Mouse (Mus musculus) neural tube, embryonic 11.5 days (tissue): ENCODE measurements around the gene Srsf5. TPM values are rescaled to one million over a fixed set of nuclear protein-coding genes. Genes with fewer than 3 reads are reported as not detected.

ENCODE experiments used
- ATAC-seq: fragments of 200-750 bp; cut with Nextera tagmentation; 2 replicates; pipeline ENCODE4 v1.8.0; 2017; ENCODE audit warnings: moderate number of reproducible peaks, mild to moderate bottlenecking, moderate TSS enrichment, moderate library complexity; ENCODE audit not compliant: insufficient read depth, low FRiP score, low TSS enrichment
- DNase-seq: peaks from one replicate; pipeline ENCODE4 v3.0.0-alpha.2; 2015; ENCODE audit warnings: low spot score
- H3K27ac ChIP-seq: fragments of 300-500 bp; sonication (generic); 2 replicates; pipeline ENCODE4 v1.5.1; 2014; ENCODE audit warnings: low read depth, mild to moderate bottlenecking, low read length
- H3K27me3 ChIP-seq: fragments of 300-500 bp; sonication (generic); 2 replicates; pipeline ENCODE4 v1.6.1; 2014; ENCODE audit warnings: mild to moderate bottlenecking, low read length, mixed read lengths; ENCODE audit not compliant: control insufficient read depth, insufficient read depth
- H3K36me3 ChIP-seq: fragments of 300-500 bp; sonication (generic); 2 replicates; pipeline ENCODE4 v1.6.1; 2014; ENCODE audit warnings: mild to moderate bottlenecking, low read length, moderate library complexity, mixed read lengths; ENCODE audit not compliant: control insufficient read depth, insufficient read depth
- H3K4me1 ChIP-seq: fragments of 300-500 bp; sonication (generic); 2 replicates; pipeline ENCODE4 v1.6.1; 2014; ENCODE audit warnings: low read length, mixed read lengths; ENCODE audit not compliant: control insufficient read depth, insufficient read depth
- H3K4me2 ChIP-seq: fragments of 300-500 bp; sonication (generic); 2 replicates; pipeline ENCODE4 v1.6.1; 2014; ENCODE audit warnings: low read depth, mild to moderate bottlenecking, moderate library complexity
- H3K4me3 ChIP-seq: fragments of 300-500 bp; sonication (generic); 2 replicates; pipeline ENCODE4 v1.5.1; 2014; ENCODE audit warnings: low read depth, low read length
- H3K9ac ChIP-seq: fragments of 300-500 bp; sonication (generic); 2 replicates; pipeline ENCODE4 v1.6.1; 2014; ENCODE audit warnings: mild to moderate bottlenecking, low read length
- H3K9me3 ChIP-seq: fragments of 300-500 bp; sonication (generic); 2 replicates; pipeline ENCODE4 v1.6.1; 2016; ENCODE audit warnings: low read length; ENCODE audit not compliant: control insufficient read depth
- WGBS: fragments of 180-500 bp; shearing (Covaris S2); extraction: QIAGEN DNeasy Blood & Tissue Kit; methylation state at CpG from one replicate; pipeline ENCODE4 v1.1.7; 2014; 5-methylcytosine and 5-hydroxymethylcytosine counted together
- polyA plus RNA-seq: library from polyadenylated mRNA; unstranded; fragments of >200 nt; fragmentation: Nextera tagmentation; extraction: Ambion mirVana; gene quantifications from 2 replicates; pipeline ENCODE4 v1.2.1, GENCODE M21; 2014

Srsf5 gene
- polyA plus RNA-seq, 1 experiment from 2014 or later = 413 TPM

GRCm38 (mm10) chr12:80995326-80995725 is 50.0 kb downstream of the Srsf5 start:
- 94% methylated on average over 4 of the region's 4 CpGs for WGBS
- Histone ChIP-seq H3K4me2 (no peak overlapping the region), H3K36me3 (no peaks in the 10 kb centered on the region), H3K4me3 (no peak overlapping the region), H3K27ac (no peak overlapping the region), H3K9ac (no peak overlapping the region), H3K27me3 (0 out of 2 replicates have a peak, but pooled peaks cover 2% of the 10 kb centered on the region), H3K4me1 (peaks cover 11% of the 10 kb centered on the region; the same call in 1 of the 2 replicates), H3K9me3 (no peaks in the 10 kb centered on the region)
- DNase-seq = no peak
- no peak for ATAC-seq

- Histone ChIP-seq H3K4me1 (peaks cover 7% of the 10 kb centered on the region; the same call in 1 of the 2 replicates), H3K36me3 (no peaks in the 10 kb centered on the region), H3K4me3 (no peak overlapping the region), H3K27me3 (0 out of 2 replicates have a peak, but pooled peaks cover 2% of the 10 kb centered on the region), H3K27ac (no peak overlapping the region), H3K9ac (no peak overlapping the region), H3K9me3 (no peaks in the 10 kb centered on the region), H3K4me2 (no peak overlapping the region)
- ATAC-seq = no peak; the same call in 1 of the 2 replicates
- 48% methylated on average over 4 of the region's 4 CpGs for WGBS
- DNase-seq = no peak
Observed at GRCm38 (mm10) chr12:80997652-80998051, 52.3 kb downstream of the Srsf5 start.

GRCm38 (mm10) chr12:80998528-80999221 is 53.4 kb downstream of the Srsf5 start:
- Histone ChIP-seq H3K27me3 (0 out of 2 replicates have a peak, but pooled peaks cover 2% of the 10 kb centered on the region), H3K4me2 (peak overlapping the region; percentile 25), H3K36me3 (no peaks in the 10 kb centered on the region), H3K4me1 (peaks cover 10% of the 10 kb centered on the region; the same call in 1 of the 2 replicates), H3K9me3 (no peaks in the 10 kb centered on the region), H3K27ac (peak overlapping the region; percentile 56), H3K4me3 (peak overlapping the region; percentile 21), H3K9ac (peak overlapping the region; percentile 41)
- peak; percentile 79 for DNase-seq
- ATAC-seq = peak; percentile 82
- 5% methylated on average over 33 of the region's 33 CpGs for WGBS

Other genes starting within 250 kb of the Srsf5 start
- 2.4 and 2.6 TPM in 2 replicates for gene Ccdc177, start 184.8 kb upstream of the Srsf5 start, polyA plus RNA-seq
- 20.9 and 23.3 TPM in 2 replicates for gene Susd6, start 155.0 kb upstream of the Srsf5 start, polyA plus RNA-seq
- 0.43 and 0.44 TPM in 2 replicates for gene Slc10a1, start 23.2 kb downstream of the Srsf5 start, polyA plus RNA-seq
- gene Smoc1, start 81.3 kb downstream of the Srsf5 start, polyA plus RNA-seq = 13.1 and 14.0 TPM in 2 replicates